Mouse (Mus musculus) gastrocnemius, adult 18-20 months (tissue): ENCODE measurements at regions not wholly inside any gene's neighbourhood (a gene's known extent, or its start where the extent isn't known, plus 50 kb on each side); places are given as distances from the start of the nearest gene placed in this dataset.

Experiments
- DNase-seq: peaks from one replicate; pipeline ENCODE4 v3.0.0; 2021; ENCODE audit warnings: low spot score

DNA sequence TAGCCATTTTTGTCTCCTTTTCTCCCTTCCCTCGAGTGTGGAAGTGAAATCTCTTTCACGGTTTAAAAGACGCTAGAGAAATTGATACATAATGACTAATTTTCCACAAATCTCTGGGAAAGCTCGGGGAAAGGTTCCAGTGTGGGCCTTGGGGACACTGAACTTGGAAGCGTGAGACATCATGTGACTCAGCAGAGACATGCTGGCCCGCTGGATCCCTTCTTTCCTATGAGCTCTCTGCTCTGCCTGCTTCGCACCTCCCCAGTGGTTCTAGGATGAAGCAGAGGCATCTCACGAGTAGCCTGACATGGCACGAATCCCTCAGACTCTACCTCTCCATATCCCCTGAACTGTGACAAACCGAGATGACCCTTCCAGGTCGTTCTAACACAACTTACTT, 206.2 kb downstream of the Rnd3 start:
- peak; percentile 76 for DNase-seq

DNA sequence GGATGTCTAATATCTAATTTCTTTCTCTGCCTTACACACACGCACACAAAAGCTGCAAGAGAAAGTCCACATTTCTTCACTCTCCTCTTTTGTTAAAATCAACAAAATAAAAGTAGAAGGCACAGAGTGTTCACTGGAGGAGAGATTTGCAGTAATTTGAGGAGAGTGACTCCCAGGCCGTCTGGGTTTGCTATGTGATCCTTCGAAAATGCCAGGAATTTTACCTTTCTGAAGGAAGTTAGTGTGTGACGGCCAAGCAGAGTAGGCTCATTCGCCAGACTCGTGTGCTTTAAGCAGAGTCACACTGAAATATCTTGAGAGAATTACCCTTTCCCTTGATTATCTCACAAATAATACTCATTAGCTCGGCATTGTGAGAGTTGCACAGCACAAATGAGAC, 216.0 kb downstream of the Rnd3 start:
- no peak for DNase-seq

DNA sequence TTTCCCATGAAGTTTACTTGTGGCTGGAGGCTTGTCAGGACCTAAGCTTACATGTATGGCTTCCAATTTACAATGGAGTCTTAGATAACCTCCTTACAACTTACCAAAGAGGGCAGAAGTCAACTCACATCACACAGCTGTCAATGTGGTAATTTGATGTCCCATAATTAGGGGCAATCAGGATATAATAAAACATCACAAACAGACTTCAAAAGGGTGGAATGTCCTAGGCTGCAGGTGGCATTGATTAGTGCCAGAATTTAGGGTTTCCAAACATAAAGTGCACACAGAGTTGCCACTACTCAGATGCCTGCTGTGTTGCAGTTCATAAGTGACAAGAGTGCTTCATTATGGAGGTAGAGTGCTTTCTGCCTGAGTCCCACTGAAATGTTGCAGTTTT, 227.9 kb downstream of the Rnd3 start:
- no peak for DNase-seq

DNA sequence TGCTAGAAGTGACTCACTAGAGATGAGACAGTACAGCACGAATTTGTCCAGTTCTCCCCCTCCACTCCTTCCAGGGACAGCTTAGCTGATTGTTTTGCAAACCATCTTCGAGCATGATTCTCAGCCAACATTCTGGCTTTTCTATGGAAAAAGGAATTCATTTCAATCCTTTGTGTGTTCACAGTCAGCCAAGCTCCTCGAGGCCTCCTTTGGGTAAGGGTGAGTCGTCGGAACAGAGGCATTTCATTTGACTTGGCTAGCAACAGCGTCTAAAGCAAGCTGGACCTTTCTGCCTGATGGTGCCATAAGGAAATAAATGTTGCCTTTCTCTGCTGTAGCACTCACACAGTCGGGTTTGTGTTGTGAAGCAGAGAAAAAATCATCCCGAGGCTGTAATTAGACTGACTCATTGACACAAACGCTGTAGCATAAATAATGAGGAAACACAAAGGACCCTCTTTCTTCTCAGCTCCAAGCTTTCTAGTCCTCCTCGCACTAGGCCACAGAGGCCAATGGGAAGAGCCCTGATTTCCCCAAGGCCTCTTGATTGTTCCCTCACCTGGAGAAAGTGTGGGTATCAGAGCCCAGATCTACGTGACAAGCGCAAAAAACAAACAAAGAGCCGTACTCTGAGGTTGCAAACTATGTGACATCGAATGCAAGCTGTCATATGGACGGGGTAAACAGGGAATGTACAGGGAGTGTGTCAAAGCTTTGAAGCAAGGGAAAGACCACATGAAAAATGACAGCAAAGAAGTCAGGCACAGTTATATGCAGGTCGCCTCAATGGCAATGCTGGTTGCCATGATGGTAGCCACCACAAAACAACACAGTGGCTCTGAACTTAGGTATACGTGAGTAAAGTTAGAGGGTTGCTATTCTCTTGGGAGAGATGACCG, 232.3 kb downstream of the Rnd3 start:
- DNase-seq: peak; percentile 32

DNA sequence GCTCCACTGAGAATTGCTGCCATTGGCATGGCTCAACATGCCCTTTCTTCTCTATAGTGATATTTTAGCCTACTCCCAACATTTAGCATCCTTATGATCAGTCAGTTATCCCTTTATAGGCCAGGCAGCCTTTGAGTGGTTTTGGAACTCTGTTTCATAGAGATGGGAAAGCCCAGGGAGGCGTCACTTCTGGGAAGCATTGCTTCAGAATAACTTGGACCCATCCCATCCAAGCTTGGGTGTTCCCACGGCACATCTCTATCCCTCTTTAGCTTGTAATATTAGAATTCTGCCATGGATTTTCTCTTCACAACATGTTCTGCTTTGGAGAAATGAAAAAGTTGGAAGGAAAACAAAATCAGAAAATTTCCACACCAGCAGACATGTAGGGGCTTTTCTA, 233.8 kb downstream of the Rnd3 start:
- DNase-seq: peak; percentile 48

DNA sequence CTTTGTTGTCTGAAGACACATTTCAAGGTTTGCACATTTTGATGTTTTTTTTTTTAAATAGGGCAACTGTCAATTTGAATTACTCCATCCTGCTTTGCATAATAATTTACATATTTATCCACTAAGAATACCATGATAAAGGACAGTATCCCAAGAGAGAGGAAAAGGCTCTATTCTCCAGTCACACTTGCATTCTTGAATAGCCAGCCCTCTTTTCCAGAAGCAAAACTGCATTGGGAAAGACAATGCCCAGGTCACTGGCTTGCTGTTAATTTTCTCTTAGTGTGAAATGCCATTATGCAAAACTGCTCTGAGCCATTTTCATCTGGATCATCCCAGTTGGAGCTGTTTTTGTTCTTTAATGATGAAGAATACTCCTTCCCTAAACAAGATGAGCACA, 234.7 kb downstream of the Rnd3 start:
- DNase-seq: no peak

DNA sequence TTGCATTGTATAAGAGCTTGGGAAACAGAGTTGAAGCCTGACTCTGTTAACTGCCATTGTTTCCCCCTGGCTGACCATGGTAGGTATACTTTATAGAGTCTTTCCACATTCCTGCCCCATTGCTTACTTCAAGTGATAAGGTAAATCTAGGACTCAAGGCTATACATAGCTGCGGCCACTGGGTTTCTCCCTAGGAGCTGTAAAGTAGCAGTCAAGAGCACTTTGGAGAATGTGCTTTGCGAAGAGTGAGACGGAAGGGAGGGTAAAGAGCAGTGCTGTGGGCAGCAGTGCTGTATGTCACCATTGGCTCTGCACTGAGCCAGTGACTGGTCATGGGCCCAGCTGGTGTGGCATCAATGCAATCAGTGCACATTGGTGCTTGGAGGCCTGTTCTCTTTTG, 240.1 kb downstream of the Rnd3 start:
- DNase-seq: no peak

DNA sequence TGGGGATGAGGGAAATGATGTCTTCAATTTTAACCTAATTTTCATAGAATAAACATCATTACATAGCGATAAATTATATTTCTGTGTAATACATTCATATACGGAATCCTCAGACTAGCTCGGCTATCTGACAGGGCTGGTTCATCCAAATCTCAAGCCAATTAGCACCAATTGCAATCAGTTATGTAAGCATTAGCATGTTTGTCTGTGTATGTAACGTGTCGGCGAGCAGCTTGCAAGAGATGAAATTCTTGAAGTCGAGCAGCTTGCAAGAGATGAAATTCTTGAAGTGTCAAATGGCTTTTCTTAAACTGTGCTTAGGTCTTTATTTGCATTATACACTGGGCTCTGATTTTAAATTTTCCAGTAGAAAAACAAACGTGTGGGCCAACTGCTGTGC, 246.2 kb downstream of the Rnd3 start:
- DNase-seq: no peak

DNA sequence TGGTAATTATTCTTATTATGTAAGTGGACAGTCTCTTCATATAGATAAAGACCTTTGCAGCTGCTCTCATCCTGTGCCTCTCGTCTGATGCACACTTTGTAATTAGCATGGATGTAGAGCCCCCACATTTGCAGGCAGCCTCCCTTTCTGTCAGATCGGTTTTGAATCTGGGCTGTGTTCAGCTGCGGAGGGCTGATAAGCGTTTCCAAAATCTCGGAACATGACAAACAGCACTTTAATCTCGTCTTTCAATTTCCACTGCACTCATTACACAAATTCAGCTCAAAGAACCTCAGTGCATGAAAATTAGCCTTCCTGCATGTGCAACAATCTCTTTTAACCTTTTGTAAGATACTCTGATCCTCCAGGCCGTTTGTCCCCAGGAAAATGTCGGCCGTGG, 246.7 kb downstream of the Rnd3 start:
- no peak for DNase-seq

DNA sequence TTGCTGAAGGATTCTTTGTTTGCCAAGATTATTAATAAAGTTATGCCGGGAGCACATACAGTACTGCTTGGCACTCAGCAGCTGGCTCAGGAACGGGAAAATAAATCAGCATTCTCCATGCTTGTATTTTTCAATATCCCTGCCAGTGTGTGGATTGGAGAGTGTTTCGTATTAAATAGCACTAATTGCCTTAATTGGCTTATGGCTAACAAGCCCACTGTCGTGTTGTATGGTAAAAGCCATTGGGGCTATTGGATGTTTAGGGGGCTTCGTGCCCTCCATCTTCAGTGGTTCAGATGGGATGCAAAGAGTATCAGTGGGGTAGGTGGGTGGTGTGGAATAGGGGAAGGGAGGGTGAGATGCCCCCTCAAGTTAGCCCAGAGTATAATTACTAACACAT, 259.9 kb downstream of the Rnd3 start:
- no peak for DNase-seq

DNA sequence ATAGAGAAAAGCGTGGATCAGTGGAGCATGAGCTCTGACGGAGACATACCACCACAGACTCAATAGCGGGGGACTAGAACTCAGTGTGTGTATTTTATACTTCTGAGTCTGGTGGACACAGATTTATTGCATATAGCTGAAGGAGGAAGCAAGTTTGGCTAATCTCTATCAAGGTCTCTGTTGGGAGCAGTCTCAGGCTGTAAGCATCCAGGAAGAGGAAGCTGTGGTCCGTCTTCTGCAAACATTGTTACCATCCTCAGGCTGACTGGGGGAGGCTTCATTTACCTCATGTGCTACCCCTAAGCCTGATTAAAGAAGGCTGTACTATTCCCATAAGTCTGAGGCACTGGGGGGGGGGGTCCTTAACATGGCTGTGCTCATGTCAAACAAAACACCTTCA, 261.0 kb downstream of the Rnd3 start:
- no peak for DNase-seq

DNA sequence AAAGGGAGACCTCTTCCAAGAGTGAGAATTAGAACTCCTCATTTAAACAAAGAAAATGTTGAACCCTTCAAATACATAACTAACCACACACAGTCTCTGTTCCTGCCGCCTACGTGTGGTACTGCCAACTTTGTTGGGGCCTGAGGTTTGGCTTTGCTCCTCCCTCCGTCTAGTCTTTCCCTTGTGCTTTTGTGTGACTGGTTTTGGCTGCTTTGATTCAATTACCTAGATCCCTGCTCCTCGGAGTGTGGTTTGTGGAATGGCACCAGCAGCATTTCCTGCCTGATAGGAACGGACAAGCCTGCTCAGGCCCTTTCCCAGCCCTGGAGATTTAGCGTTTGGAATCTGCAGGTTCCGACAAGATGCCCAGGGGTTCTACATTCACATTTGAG, 263.0 kb downstream of the Rnd3 start:
- no peak for DNase-seq

DNA sequence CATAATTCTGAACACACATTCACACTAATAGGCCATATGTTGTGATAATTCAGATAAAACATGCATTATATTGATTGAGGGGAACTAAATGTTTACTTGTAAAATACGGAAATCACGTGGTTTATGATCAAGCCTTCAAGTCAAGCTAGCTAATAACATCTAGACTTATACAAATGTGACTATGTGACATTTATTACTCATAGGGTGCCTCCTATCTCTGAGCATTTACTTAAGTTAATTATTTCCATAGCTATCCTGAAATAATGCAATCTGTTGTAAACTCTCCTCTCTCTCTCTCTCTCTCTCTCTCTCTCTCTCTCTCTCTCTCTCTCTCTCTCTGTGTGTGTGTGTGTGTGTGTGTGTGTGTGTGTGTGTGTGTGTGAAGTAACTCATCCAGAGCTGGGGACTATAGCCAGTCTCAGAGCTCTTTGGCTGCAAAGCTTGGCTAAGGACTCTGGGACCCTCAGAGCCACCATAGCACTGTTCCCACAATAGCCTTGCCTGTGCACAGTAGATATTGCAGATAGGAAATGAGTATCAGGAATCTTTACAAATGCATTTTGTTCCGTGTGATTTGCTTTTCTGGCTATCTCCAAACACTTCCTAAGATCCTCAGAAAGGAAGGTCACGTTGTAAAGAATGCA, 263.5 kb downstream of the Rnd3 start:
- DNase-seq: no peak

DNA sequence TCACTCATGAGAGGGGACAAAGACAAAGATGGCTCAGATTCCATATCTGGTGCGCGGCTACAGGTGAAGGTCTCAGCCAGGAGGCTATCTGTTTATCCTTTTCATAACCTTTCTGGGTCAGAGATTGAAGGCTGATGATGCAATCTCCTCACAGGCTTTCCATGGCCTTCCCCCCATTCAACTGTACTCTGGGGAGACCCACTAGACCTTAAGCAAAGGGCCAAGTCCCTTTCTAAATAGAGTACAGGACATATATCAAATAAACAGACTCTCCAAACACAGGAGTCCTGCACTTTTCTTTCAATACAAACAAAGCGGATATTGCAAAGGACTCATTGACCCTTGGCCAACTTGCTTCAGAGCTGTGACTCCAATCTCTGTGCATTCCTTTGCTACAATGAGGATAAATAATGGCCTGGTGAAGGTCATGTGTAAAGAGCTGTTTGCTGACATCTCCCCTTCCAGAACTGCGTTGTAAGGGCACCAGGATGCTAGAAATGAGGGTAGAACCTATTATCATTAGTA, 267.3 kb downstream of the Rnd3 start:
- DNase-seq: no peak

DNA sequence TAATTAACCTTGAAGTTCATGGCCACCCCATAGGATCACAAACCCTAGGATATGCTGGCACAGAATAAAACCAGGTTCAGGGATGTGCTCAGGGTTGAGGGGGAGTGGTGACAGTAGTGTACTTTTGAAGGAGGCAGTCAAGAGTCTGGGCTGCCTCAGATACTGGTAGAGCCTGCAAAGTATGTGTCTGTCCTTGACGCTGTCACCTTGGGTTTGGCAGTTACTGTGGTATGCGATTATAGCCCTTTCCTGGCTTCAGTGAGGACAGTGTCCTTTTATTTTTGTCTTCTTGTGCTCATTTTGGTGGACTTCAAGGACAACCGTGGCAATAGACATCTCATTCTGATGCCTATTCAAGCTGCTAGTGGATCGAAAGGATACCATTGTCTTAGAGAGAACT, 268.1 kb downstream of the Rnd3 start:
- DNase-seq: no peak

DNA sequence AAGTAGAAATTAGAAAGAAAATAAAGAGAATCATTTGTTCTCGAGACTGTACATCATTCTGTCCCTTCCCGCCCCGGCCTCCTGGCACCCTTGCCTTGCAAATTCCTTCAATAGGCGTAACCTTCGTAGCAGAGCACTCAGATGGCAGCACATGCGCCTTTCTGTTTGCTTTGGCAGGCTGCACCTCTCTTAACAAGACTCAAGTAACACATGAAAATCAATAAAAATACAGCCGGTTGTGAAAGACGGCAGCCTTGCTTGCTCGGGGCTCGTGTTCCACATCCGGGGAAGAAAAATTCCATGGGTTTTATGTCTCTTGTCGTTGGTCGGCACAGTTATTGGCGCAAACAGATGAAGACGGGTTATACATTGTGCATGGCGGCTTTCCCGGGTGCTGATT, 271.2 kb downstream of the Rnd3 start:
- DNase-seq: peak; percentile 54

DNA sequence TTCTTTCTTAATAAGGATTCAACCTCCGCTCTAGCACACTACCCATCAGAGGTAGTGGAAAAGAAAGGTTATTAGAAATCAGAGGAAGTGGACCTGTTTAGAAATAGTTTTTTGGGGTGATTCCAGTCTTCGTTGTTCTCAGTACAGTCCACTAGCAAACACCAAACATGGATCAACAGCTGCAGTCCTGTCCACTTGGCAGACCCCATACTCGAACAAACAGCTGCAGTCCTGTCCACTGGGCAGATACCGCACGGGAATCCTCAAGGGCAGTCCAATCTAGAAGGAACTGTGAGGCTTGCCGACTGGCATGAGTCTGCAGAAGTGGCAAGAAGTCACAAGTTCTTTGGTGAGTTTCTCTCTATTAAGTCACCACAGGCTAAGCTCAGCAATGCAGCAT, 273.8 kb downstream of the Rnd3 start:
- DNase-seq: no peak

DNA sequence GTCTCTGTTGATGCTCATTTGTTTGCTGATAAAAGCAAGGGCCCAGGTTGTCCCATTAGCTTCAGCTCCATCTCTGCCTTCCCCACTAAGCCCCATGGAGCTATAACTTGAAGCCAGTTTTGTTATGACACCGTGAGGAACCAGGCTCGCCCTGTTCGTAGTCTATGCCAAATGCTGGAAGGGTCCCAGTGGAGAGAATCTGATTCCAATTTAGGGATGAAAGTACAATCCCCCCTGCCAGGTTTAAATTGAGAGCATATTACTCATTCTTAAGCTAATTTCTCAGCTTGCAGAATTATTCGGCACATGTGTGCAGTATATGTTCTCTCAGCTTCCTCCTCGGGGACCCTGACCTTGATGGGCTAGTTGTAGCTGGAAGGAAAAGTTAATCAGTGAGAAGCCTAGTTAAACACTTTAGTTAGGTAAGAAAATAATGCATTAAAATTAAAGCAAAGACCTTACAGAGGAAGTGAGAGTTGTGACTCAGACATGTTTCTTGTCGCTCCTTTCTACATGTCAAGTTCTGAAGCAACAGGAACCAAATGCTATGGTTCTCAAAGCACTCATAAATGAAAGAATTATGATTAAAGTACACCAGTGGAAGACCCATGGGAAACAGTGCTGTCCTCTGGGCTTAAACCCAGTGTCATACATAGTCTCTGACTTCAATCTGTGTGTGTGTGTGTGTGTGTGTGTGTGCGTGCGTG, 295.2 kb downstream of the Rnd3 start:
- DNase-seq: no peak

DNA sequence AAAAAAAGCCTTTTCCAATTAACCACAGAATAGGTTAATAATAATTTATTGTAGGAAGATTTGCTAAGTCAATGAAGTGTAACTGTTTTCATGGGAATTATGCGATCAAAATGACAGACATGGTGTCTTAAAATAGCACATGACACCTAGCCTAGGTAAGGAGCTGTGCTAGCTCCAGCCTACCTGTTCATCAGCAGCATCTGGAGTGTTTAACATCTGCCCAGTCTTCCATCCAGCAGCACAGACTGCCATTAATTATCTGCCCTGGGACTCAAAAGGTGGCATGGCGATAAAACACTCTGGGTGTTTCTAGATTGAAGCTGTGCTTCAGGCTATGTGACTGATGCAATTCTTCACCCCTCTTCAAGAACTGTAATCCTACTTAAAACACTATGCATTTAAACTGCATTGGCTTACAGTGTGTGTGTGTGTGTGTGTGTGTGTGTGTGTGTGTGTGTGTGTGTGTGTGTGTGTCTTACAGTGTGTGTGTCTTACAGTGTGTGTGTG, 296.4 kb downstream of the Rnd3 start:
- no peak for DNase-seq

DNA sequence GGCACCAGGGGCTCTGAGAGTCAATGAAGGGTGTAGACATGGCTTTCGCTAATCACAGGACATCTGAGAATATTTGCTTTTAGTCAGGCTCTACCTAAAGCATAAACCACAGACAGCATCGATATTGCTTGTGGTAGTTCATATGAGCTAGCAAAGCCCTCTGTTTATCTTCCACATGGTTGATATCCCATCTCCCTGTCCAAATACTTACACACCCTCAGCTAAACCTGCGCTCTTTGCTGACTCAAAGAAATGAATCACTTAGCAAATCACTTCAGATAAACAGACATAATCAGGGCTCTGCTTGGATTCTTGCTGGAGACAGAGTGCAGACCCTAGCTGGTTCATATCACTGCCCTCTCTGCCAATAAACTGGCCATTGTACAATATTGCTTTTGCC, 298.8 kb downstream of the Rnd3 start:
- no peak for DNase-seq

DNA sequence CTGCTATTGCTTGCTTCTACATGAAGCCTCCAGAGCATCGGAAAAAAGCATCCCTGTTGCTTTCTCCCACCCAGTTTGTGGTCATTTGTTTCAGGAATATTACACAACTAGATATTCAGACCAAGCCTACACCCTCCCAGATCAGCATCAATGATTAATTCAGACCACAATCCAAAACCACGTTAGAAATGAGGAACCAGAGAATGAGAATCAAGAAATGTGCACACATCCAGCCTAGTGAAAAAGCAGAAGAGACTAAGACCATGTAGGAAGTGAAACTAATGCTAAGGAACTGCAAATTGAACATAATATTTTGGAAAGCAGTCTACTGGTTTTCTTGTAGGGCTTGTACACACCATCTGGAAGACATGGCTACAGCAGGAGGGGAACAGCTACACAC, 307.0 kb downstream of the Rnd3 start:
- DNase-seq: no peak
